Mouse (Mus musculus) G1E (cell line): ENCODE data around the gene Tmem120a. TPM values are rescaled to one million over a fixed set of nuclear protein-coding genes. Genes with fewer than 3 reads are reported as not detected.

ENCODE experiments used
- ATAC-seq: 2 replicates; pipeline ENCODE4 v1.8.0; 2016; ENCODE audit warnings: mild to moderate bottlenecking; ENCODE audit not compliant: insufficient number of reproducible peaks, poor library complexity, low FRiP score, severe bottlenecking; ENCODE audit errors: extremely low read depth
- DNase-seq: peaks from one replicate; pipeline ENCODE4 v3.0.0; 2012; ENCODE audit warnings: low spot score
- H3K27me3 ChIP-seq: 2 replicates; pipeline ENCODE4 v1.6.1; 2012; ENCODE audit warnings: mild to moderate bottlenecking, low read length, inconsistent platforms; ENCODE audit not compliant: insufficient read depth
- H3K36me3 ChIP-seq: replicated peaks from 2 replicates; pipeline ENCODE3; 2012; ENCODE audit warnings: mild to moderate bottlenecking, inconsistent platforms
- H3K4me1 ChIP-seq: 2 replicates; pipeline ENCODE4 v1.6.1; 2012; ENCODE audit warnings: low read depth, low read length, inconsistent platforms, mixed read lengths; ENCODE audit not compliant: insufficient read depth
- H3K4me3 ChIP-seq: 2 replicates; pipeline ENCODE4 v1.5.1; 2012; ENCODE audit warnings: low read depth, mild to moderate bottlenecking, inconsistent platforms, low read length, moderate library complexity, mixed read lengths
- H3K9me3 ChIP-seq: replicated peaks from 2 replicates; pipeline ENCODE4 v1.6.1; 2012; ENCODE audit warnings: inconsistent platforms
- CTCF ChIP-seq: IDR thresholded peaks from 2 replicates; pipeline ENCODE4 v1.5.1; 2012; ENCODE audit warnings: low read depth, low read length, inconsistent platforms, mixed read lengths
- GATA1 ChIP-seq: IDR thresholded peaks from 2 replicates; pipeline ENCODE4 v1.6.1; 2012; ENCODE audit warnings: borderline replicate concordance, low read length, inconsistent platforms, mixed read lengths
- GATA2 ChIP-seq: IDR thresholded peaks from 2 replicates; pipeline ENCODE4 v1.6.1; 2012; ENCODE audit warnings: low read depth, low read length, inconsistent platforms, borderline replicate concordance
- POLR2AphosphoS5 ChIP-seq: IDR thresholded peaks from 2 replicates; pipeline ENCODE4 v1.6.1; 2012; ENCODE audit warnings: low read depth, low read length, inconsistent platforms; ENCODE audit not compliant: insufficient replicate concordance
- TAL1 ChIP-seq: conservative IDR thresholded peaks from 2 replicates; pipeline ENCODE4 v1.6.1; 2012; ENCODE audit warnings: low read depth, low read length, inconsistent platforms, mixed read lengths
- polyA plus RNA-seq: library from polyadenylated mRNA; stranded (reverse); fragments of >175 nt; gene quantifications from 2 replicates; pipeline ENCODE4 v1.2.3, GENCODE M21; 2012
- total RNA-seq, 2 experiments: library from RNA; stranded (forward) in 1 of 2; stranded (reverse) in 1 of 2; fragments of 200-1000 nt in 1 of 2; fragments of >200 nt in 1 of 2; fragmentation: Nextera tagmentation in 1 of 2; gene quantifications; 2 replicates each; pipeline ENCODE4 v1.2.3; 2014 to 2017

Gene Tmem120a
- total and polyA plus RNA-seq, 3 experiments: 8.5 to 18.0 (median 13.3) TPM

- Histone ChIP-seq H3K4me3 (no peak overlapping the region), H3K36me3 (peaks cover 100% of the 10 kb centered on the region), H3K4me1 (no peaks in the 10 kb centered on the region; the same call in 1 of the 2 replicates), H3K27me3 (no peaks in the 10 kb centered on the region; the same call in 1 of the 2 replicates), H3K9me3 (peaks cover 6% of the 10 kb centered on the region)
- DNase-seq: no peak
- ATAC-seq: no peak
- TF ChIP-seq TAL1 (no peak), GATA2 (no peak)
Measured at GRCm38 (mm10) chr5:135729351-135729750, 14.9 kb downstream of the Tmem120a start.

- ATAC-seq: no peak
- no peak for TF ChIP-seq GATA2
- no peak for TF ChIP-seq GATA1
- TF ChIP-seq CTCF: no peak
- no peak for TF ChIP-seq POLR2AphosphoS5
- TF ChIP-seq TAL1: no peak
- Histone ChIP-seq H3K27me3 (no peaks in the 10 kb centered on the region; the same call in 1 of the 2 replicates), H3K4me3 (no peak overlapping the region), H3K36me3 (peaks cover 100% of the 10 kb centered on the region), H3K4me1 (no peaks in the 10 kb centered on the region; the same call in 1 of the 2 replicates), H3K9me3 (peaks cover 1% of the 10 kb centered on the region; the same call in 1 of the 2 replicates)
- DNase-seq: no peak
Measured at GRCm38 (mm10) chr5:135728361-135728760, 15.9 kb downstream of the Tmem120a start.

GRCm38 (mm10) chr5:135727871-135728270 is 16.4 kb downstream of the Tmem120a start:
- ATAC-seq: no peak
- no peak for DNase-seq
- Histone ChIP-seq H3K4me1 (no peaks in the 10 kb centered on the region; the same call in 1 of the 2 replicates), H3K27me3 (no peaks in the 10 kb centered on the region; the same call in 1 of the 2 replicates), H3K9me3 (no peaks in the 10 kb centered on the region), H3K36me3 (peaks cover 99% of the 10 kb centered on the region), H3K4me3 (no peak overlapping the region)
- no peak for TF ChIP-seq GATA1
- no peak for TF ChIP-seq TAL1
- no peak for TF ChIP-seq GATA2
- no peak for TF ChIP-seq CTCF
- no peak for TF ChIP-seq POLR2AphosphoS5

GRCm38 (mm10) chr5:135726641-135727346 is 17.5 kb downstream of the Tmem120a start:
- no peak for TF ChIP-seq TAL1
- TF ChIP-seq POLR2AphosphoS5: no peak
- TF ChIP-seq CTCF: no peak
- TF ChIP-seq GATA2: no peak
- TF ChIP-seq GATA1: no peak
- no peak for ATAC-seq
- peaks cover 97% of the 10 kb centered on the region for H3K36me3 ChIP-seq

GRCm38 (mm10) chr5:135725991-135726390 is 18.3 kb downstream of the Tmem120a start:
- Histone ChIP-seq H3K9me3 (no peaks in the 10 kb centered on the region), H3K4me3 (no peak overlapping the region), H3K27me3 (no peaks in the 10 kb centered on the region; the same call in 1 of the 2 replicates), H3K36me3 (peaks cover 92% of the 10 kb centered on the region), H3K4me1 (no peaks in the 10 kb centered on the region; the same call in 1 of the 2 replicates)
- TF ChIP-seq POLR2AphosphoS5 (no peak), CTCF (no peak), GATA2 (no peak), TAL1 (no peak), GATA1 (no peak)
- ATAC-seq: no peak
- no peak for DNase-seq

More at GRCm38 (mm10) chr5:135726641-135727346, 17.5 kb downstream of the Tmem120a start:
- Histone ChIP-seq H3K9me3 (no peaks in the 10 kb centered on the region), H3K4me3 (no peak overlapping the region), H3K4me1 (no peaks in the 10 kb centered on the region; the same call in 1 of the 2 replicates), H3K27me3 (no peaks in the 10 kb centered on the region; the same call in 1 of the 2 replicates)
- DNase-seq: no peak

GRCm38 (mm10) chr5:135725391-135725841 is 18.8 kb downstream of the Tmem120a start:
- no peaks in the 10 kb centered on the region for H3K27me3 ChIP-seq
- DNase-seq (no peak), ATAC-seq (no peak)
- TF ChIP-seq GATA2 (no peak), CTCF (no peak), POLR2AphosphoS5 (no peak), GATA1 (no peak), TAL1 (no peak)
- H3K9me3 ChIP-seq: no peaks in the 10 kb centered on the region
- H3K36me3 ChIP-seq: peaks cover 92% of the 10 kb centered on the region
- H3K4me1 ChIP-seq: no peaks in the 10 kb centered on the region; the same call in 1 of the 2 replicates
- no peak overlapping the region for H3K4me3 ChIP-seq
